Mouse (Mus musculus) small intestine, adult 2 months (tissue): ENCODE measurements around the gene Zbed4.

Source experiments
- CTCF ChIP-seq: fragments of 200-500 bp; IDR thresholded peaks from 2 replicates; pipeline ENCODE4 v1.5.1; 2012; ENCODE audit warnings: low read depth, mild to moderate bottlenecking, control low read depth, inconsistent platforms, low read length, moderate library complexity, mixed read lengths; ENCODE audit not compliant: insufficient replicate concordance, insufficient read length; ENCODE audit errors: extremely low read depth
- POLR2A ChIP-seq: fragments of 200-500 bp; IDR thresholded peaks from 2 replicates; pipeline ENCODE4 v1.6.1; 2012; ENCODE audit warnings: low read depth, mild to moderate bottlenecking, control low read depth, inconsistent platforms, low read length, moderate library complexity

- TF ChIP-seq CTCF, result no peak
- no peak for TF ChIP-seq POLR2A
Measured at GRCm38 (mm10) chr15:88758061-88758460, 6.6 kb downstream of the Zbed4 start.
